Mouse (Mus musculus) neural tube, embryonic 14.5 days (tissue): Measurements from ENCODE around the gene Slc44a3. TPM values are rescaled to one million over a fixed set of nuclear protein-coding genes. Genes with fewer than 3 reads are reported as not detected.

ENCODE experiments used
- ATAC-seq: fragments of 200-750 bp; cut with Nextera tagmentation; 2 replicates; pipeline ENCODE4 v1.8.0; 2017; ENCODE audit warnings: low read depth, mild to moderate bottlenecking, moderate TSS enrichment, moderate library complexity
- H3K27ac ChIP-seq: fragments of 300-500 bp; sonication (generic); 2 replicates; pipeline ENCODE4 v1.5.1; 2014; ENCODE audit warnings: low read depth, mild to moderate bottlenecking, control low read depth, low read length, moderate library complexity, mixed read lengths
- H3K27me3 ChIP-seq: fragments of 300-500 bp; sonication (generic); 2 replicates; pipeline ENCODE4 v1.6.1; 2014; ENCODE audit warnings: low read length; ENCODE audit not compliant: control insufficient read depth, insufficient read depth
- H3K36me3 ChIP-seq: fragments of 300-500 bp; sonication (generic); 2 replicates; pipeline ENCODE4 v1.6.1; 2014; ENCODE audit warnings: low read length, mixed read lengths; ENCODE audit not compliant: control insufficient read depth, insufficient read depth
- H3K4me1 ChIP-seq: fragments of 300-500 bp; sonication (generic); 2 replicates; pipeline ENCODE4 v1.6.1; 2014; ENCODE audit warnings: low read length; ENCODE audit not compliant: control insufficient read depth, insufficient read depth
- H3K4me2 ChIP-seq: fragments of 300-500 bp; sonication (generic); 2 replicates; pipeline ENCODE4 v1.6.1; 2014; ENCODE audit warnings: mild to moderate bottlenecking, low read depth, low read length, control low read depth
- H3K4me3 ChIP-seq: fragments of 300-500 bp; sonication (generic); 2 replicates; pipeline ENCODE4 v1.5.1; 2014; ENCODE audit warnings: low read depth, low read length, control low read depth, mixed read lengths
- H3K9ac ChIP-seq: fragments of 300-500 bp; sonication (generic); replicated peaks from 2 replicates; pipeline ENCODE4 v1.6.1; 2014; ENCODE audit warnings: low read depth, mild to moderate bottlenecking, control low read depth, low read length, mixed read lengths
- H3K9me3 ChIP-seq: fragments of 300-500 bp; sonication (generic); 2 replicates; pipeline ENCODE4 v1.6.1; 2016; ENCODE audit warnings: low read length; ENCODE audit not compliant: control insufficient read depth
- WGBS: fragments of 180-500 bp; shearing (Covaris S2); extraction: QIAGEN DNeasy Blood & Tissue Kit; methylation state at CpG from one replicate; pipeline ENCODE4 v1.1.7; 2014; 5-methylcytosine and 5-hydroxymethylcytosine counted together
- polyA plus RNA-seq: library from polyadenylated mRNA; unstranded; fragments of >200 nt; fragmentation: Nextera tagmentation; extraction: Ambion mirVana; gene quantifications from 2 replicates; pipeline ENCODE4 v1.2.1, GENCODE M21; 2014

The Slc44a3 gene
- polyA plus RNA-seq, 1 experiment from 2014 or later, result 1.5 TPM

GRCm38 (mm10) chr3:121571491-121571890, 39.3 kb upstream of the Slc44a3 start:
- no peak for ATAC-seq
- H3K9ac ChIP-seq, result no peak overlapping the region
- H3K4me1 ChIP-seq, result no peaks in the 10 kb centered on the region
- no peaks in the 10 kb centered on the region for H3K36me3 ChIP-seq
- no peak overlapping the region for H3K4me3 ChIP-seq
- no peaks in the 10 kb centered on the region for H3K9me3 ChIP-seq
- no peaks in the 10 kb centered on the region for H3K27me3 ChIP-seq
- WGBS, result 86% methylated on average over 4 of the region's 4 CpGs
- H3K27ac ChIP-seq, result no peak overlapping the region
- H3K4me2 ChIP-seq, result no peak overlapping the region

GRCm38 (mm10) chr3:121570623-121571022, 38.4 kb upstream of the Slc44a3 start:
- no peak overlapping the region for H3K4me2 ChIP-seq
- ATAC-seq, result no peak
- H3K9me3 ChIP-seq, result no peaks in the 10 kb centered on the region
- H3K36me3 ChIP-seq, result no peaks in the 10 kb centered on the region
- no peak overlapping the region for H3K27ac ChIP-seq
- 81% methylated on average over 11 of the region's 11 CpGs for WGBS
- no peak overlapping the region for H3K4me3 ChIP-seq
- H3K9ac ChIP-seq, result no peak overlapping the region
- H3K4me1 ChIP-seq, result no peaks in the 10 kb centered on the region
- no peaks in the 10 kb centered on the region for H3K27me3 ChIP-seq

GRCm38 (mm10) chr3:121569767-121570166, 37.6 kb upstream of the Slc44a3 start:
- WGBS, result 47% methylated on average over 5 of the region's 5 CpGs
- Histone ChIP-seq H3K4me1 (no peaks in the 10 kb centered on the region), H3K36me3 (no peaks in the 10 kb centered on the region), H3K4me3 (no peak overlapping the region), H3K9me3 (no peaks in the 10 kb centered on the region), H3K9ac (no peak overlapping the region), H3K4me2 (no peak overlapping the region), H3K27ac (no peak overlapping the region), H3K27me3 (no peaks in the 10 kb centered on the region)
- no peak for ATAC-seq

- Histone ChIP-seq H3K4me3 (no peak overlapping the region), H3K27me3 (no peaks in the 10 kb centered on the region), H3K27ac (no peak overlapping the region), H3K9me3 (no peaks in the 10 kb centered on the region), H3K4me1 (no peaks in the 10 kb centered on the region), H3K36me3 (no peaks in the 10 kb centered on the region), H3K4me2 (no peak overlapping the region), H3K9ac (no peak overlapping the region)
- WGBS, result 89% methylated on average over 9 of the region's 9 CpGs
- no peak for ATAC-seq
Measured at GRCm38 (mm10) chr3:121569004-121569403, 36.8 kb upstream of the Slc44a3 start.

GRCm38 (mm10) chr3:121567904-121568303, 35.7 kb upstream of the Slc44a3 start:
- ATAC-seq, result no peak
- WGBS, result 93% methylated on average over 9 of the region's 9 CpGs

GRCm38 (mm10) chr3:121567337-121567900, 35.2 kb upstream of the Slc44a3 start:
- WGBS, result 94% methylated on average over 2 of the region's 2 CpGs

More at GRCm38 (mm10) chr3:121567904-121568303, 35.7 kb upstream of the Slc44a3 start:
- H3K4me2 ChIP-seq, result no peak overlapping the region
- no peaks in the 10 kb centered on the region for H3K36me3 ChIP-seq
- H3K9me3 ChIP-seq, result no peaks in the 10 kb centered on the region
- H3K27ac ChIP-seq, result no peak overlapping the region
- H3K27me3 ChIP-seq, result no peaks in the 10 kb centered on the region
- H3K4me1 ChIP-seq, result no peaks in the 10 kb centered on the region
- H3K4me3 ChIP-seq, result no peak overlapping the region
- no peak overlapping the region for H3K9ac ChIP-seq

GRCm38 (mm10) chr3:121566901-121567300, 34.7 kb upstream of the Slc44a3 start:
- WGBS, result 96% methylated on average over 4 of the region's 4 CpGs
- no peak overlapping the region for H3K4me3 ChIP-seq
- no peaks in the 10 kb centered on the region for H3K27me3 ChIP-seq

More at GRCm38 (mm10) chr3:121567337-121567900, 35.2 kb upstream of the Slc44a3 start:
- Histone ChIP-seq H3K4me1 (no peaks in the 10 kb centered on the region), H3K4me2 (no peak overlapping the region), H3K27ac (no peak overlapping the region), H3K9ac (no peak overlapping the region), H3K27me3 (no peaks in the 10 kb centered on the region), H3K9me3 (no peaks in the 10 kb centered on the region), H3K4me3 (no peak overlapping the region), H3K36me3 (no peaks in the 10 kb centered on the region)
- no peak for ATAC-seq

GRCm38 (mm10) chr3:121561803-121562202, 29.6 kb upstream of the Slc44a3 start:
- Histone ChIP-seq H3K27ac (no peak overlapping the region), H3K4me1 (no peaks in the 10 kb centered on the region), H3K27me3 (no peaks in the 10 kb centered on the region), H3K9me3 (no peaks in the 10 kb centered on the region), H3K4me3 (no peak overlapping the region), H3K4me2 (no peak overlapping the region), H3K9ac (no peak overlapping the region), H3K36me3 (no peaks in the 10 kb centered on the region)
- 91% methylated on average over 3 of the region's 3 CpGs for WGBS
- no peak for ATAC-seq

More at GRCm38 (mm10) chr3:121566901-121567300, 34.7 kb upstream of the Slc44a3 start:
- Histone ChIP-seq H3K9ac (no peak overlapping the region), H3K36me3 (no peaks in the 10 kb centered on the region), H3K4me2 (no peak overlapping the region), H3K9me3 (no peaks in the 10 kb centered on the region), H3K27ac (no peak overlapping the region), H3K4me1 (no peaks in the 10 kb centered on the region)
- ATAC-seq, result no peak

GRCm38 (mm10) chr3:121560115-121560865, 28.1 kb upstream of the Slc44a3 start:
- Histone ChIP-seq H3K27ac (no peak overlapping the region), H3K4me3 (no peak overlapping the region), H3K9ac (no peak overlapping the region), H3K9me3 (no peaks in the 10 kb centered on the region), H3K4me2 (no peak overlapping the region), H3K36me3 (no peaks in the 10 kb centered on the region), H3K4me1 (no peaks in the 10 kb centered on the region), H3K27me3 (no peaks in the 10 kb centered on the region)
- ATAC-seq, result no peak
- 92% methylated on average over 14 of the region's 14 CpGs for WGBS
